Mouse (Mus musculus): ENCODE data around the gene Nup50.

DNA sequence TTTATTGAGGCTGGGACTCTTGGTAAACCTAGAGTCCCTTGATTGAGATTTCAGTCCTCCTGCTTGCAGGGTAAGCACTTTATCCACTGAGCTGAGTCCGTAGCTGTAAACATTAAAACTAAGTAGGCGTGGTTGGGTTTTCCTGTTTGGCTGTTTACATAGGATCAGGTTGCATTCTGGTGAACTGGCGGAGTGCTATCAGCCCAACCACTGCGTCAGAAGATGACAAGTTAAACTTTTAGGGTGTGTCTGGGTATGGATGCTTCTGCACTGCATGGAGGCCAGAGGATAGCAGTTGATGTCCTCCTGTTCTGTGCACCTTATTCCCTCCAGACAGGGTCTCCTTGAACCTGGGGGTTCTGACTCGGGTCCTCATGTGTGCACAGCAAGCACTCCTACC lies 9.1 kb downstream of the Nup50 start:
- TF ChIP-seq POLR2A (IDR thresholded peaks at IDR 0.05; ENCODE audit: insufficient read depth, low read depth, low read length) (no peak), CTCF (IDR thresholded peaks at IDR 0.05) (no peak), EP300 (IDR thresholded peaks at IDR 0.05; ENCODE audit: insufficient read depth, low read depth, low read length) (no peak)
